Mouse (Mus musculus) embryonic fibroblast, embryonic 13.5 days (primary cell): Measurements from ENCODE around the gene Tia1. TPM values are rescaled to one million over a fixed set of nuclear protein-coding genes. Genes with fewer than 3 reads are reported as not detected.
A peak's percentile ranks its signal among the peaks of the same experiment; 100 is the strongest.

Experiments
- H3K27ac ChIP-seq: 2 replicates; pipeline ENCODE4 v1.5.1; 2012; ENCODE audit warnings: low read length, control low read depth, inconsistent platforms; ENCODE audit not compliant: insufficient read depth
- H3K4me1 ChIP-seq: 2 replicates; pipeline ENCODE4 v1.6.1; 2011; ENCODE audit warnings: low read length; ENCODE audit not compliant: control insufficient read depth, insufficient read depth
- H3K4me3 ChIP-seq: 2 replicates; pipeline ENCODE4 v1.5.1; 2011; ENCODE audit warnings: mild to moderate bottlenecking, control low read depth, low read length; ENCODE audit not compliant: insufficient read depth
- CTCF ChIP-seq: IDR thresholded peaks from 2 replicates; pipeline ENCODE4 v1.5.1; 2011; ENCODE audit warnings: mild to moderate bottlenecking, control low read depth, low read length, moderate library complexity, borderline replicate concordance; ENCODE audit not compliant: insufficient read depth
- POLR2A ChIP-seq: IDR thresholded peaks from 2 replicates; pipeline ENCODE4 v1.6.1; 2011; ENCODE audit warnings: low read depth, mild to moderate bottlenecking, control low read depth, low read length, moderate library complexity
- polyA plus RNA-seq: library from polyadenylated mRNA; stranded (reverse); fragments of >200 nt; gene quantifications from 2 replicates; pipeline ENCODE4 v1.2.4, GENCODE M21; 2011; ENCODE audit warnings: low read depth; ENCODE audit not compliant: missing spikeins, insufficient read length

The Tia1 gene
- polyA plus RNA-seq, 1 experiment, result 133 TPM

- H3K4me3 ChIP-seq, result no peak overlapping the region
- TF ChIP-seq CTCF, result no peak
- TF ChIP-seq POLR2A, result no peak
- H3K4me1 ChIP-seq, result peaks cover 6% of the 10 kb centered on the region; the same call in 1 of the 2 replicates
- H3K27ac ChIP-seq, result no peak overlapping the region
These were observed 70.7 kb downstream of the Tia1 start for GRCm38 (mm10) chr6:86474646-86475181.

- Histone ChIP-seq H3K4me3 (no peak overlapping the region), H3K4me1 (peaks cover 6% of the 10 kb centered on the region; the same call in 1 of the 2 replicates), H3K27ac (no peak overlapping the region)
- TF ChIP-seq CTCF (no peak), POLR2A (no peak)
These were observed 71.6 kb downstream of the Tia1 start for GRCm38 (mm10) chr6:86475462-86476167.

DNA sequence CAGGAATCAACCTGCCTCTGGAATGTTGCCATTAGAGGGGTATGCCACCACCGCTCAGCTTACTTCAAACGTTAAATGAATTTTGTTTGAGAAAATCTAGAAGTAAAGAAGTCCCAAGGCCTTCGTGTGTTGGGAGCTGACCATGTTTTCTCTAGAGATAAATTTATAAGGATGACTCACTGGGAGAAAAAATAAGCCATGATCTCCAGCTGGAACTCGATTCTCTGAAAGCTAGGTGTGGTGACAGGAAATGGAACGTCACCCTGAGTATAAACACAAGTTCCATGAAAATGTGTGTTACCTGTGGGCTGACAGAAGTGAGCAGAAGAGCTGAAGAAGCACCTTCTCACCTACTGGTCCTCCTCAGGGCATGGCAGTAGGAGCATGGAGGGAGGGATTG, 72.9 kb downstream of the Tia1 start:
- Histone ChIP-seq H3K27ac (no peak overlapping the region), H3K4me3 (no peak overlapping the region), H3K4me1 (peaks cover 5% of the 10 kb centered on the region; the same call in 1 of the 2 replicates)
- TF ChIP-seq POLR2A (no peak), CTCF (no peak)

- TF ChIP-seq CTCF (no peak), POLR2A (no peak)
- Histone ChIP-seq H3K27ac (no peak overlapping the region), H3K4me3 (no peak overlapping the region), H3K4me1 (peaks cover 2% of the 10 kb centered on the region; the same call in 1 of the 2 replicates)
These were observed 75.3 kb downstream of the Tia1 start for GRCm38 (mm10) chr6:86479311-86479710.

DNA sequence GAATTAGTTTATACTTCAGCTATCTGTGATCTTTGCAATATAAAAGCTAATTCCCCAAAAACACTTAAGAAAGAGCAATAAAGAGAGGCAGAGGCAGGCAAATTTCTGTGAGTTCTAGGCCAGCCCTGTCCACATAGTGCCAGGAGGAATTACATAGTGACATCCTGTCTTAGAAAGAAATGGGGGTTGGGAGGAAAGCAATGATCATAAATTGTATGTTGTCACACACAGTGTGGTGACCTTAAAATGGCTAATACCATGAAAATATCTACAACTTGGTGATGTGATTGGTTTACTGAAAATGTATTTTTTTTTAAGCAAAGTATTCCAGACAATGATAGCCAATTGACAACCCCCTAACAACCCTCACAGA, 75.8 kb downstream of the Tia1 start:
- Histone ChIP-seq H3K27ac (peak overlapping the region; percentile 83), H3K4me1 (peaks cover 2% of the 10 kb centered on the region; the same call in 1 of the 2 replicates), H3K4me3 (no peak overlapping the region)
- no peak for TF ChIP-seq CTCF
- no peak for TF ChIP-seq POLR2A

- Histone ChIP-seq H3K4me1 (peaks cover 2% of the 10 kb centered on the region; the same call in 1 of the 2 replicates), H3K4me3 (peak overlapping the region; percentile 35), H3K27ac (peak overlapping the region; percentile 83)
- TF ChIP-seq CTCF (no peak), POLR2A (peak; percentile 49; the same call in 1 of the 2 replicates)
These were observed 76.3 kb downstream of the Tia1 start for GRCm38 (mm10) chr6:86480189-86480831.

DNA sequence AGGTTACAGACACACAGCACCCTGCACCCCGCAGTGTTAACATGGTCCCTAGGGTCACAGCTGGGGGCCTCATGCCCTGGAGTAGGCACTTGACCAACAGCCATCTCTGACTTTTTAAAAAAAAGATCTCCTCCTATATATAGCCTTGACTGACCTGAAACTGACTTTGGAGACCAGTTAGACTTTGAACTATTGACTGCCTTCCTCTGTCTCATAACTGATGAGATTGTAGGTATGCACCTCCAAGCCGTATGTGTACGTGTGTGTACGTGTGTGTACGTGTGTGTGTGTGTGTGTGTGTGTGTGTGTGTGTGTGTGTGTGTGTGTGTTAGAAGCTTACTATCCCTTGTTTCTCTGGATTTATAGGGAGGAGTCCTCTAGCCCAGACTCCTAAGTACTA, 77.9 kb downstream of the Tia1 start:
- no peak for TF ChIP-seq CTCF
- TF ChIP-seq POLR2A, result no peak
- Histone ChIP-seq H3K4me1 (peaks cover 2% of the 10 kb centered on the region; the same call in 1 of the 2 replicates), H3K4me3 (no peak overlapping the region), H3K27ac (no peak overlapping the region)

Other genes with a start within 250 kb of the Tia1 start
- 0.42 and 0.85 TPM in 2 replicates for gene Tgfa, start 209.0 kb upstream of the Tia1 start, polyA plus RNA-seq
- gene Fam136a, start 38.6 kb upstream of the Tia1 start, polyA plus RNA-seq, result 27.5 and 31.9 TPM in 2 replicates
- gene Snrpg, start 32.9 kb upstream of the Tia1 start, polyA plus RNA-seq, result 141 and 203 TPM in 2 replicates
- gene Pcyox1, start 7.1 kb upstream of the Tia1 start, polyA plus RNA-seq, result 117 and 140 TPM in 2 replicates
- not detected in 2 replicates for gene Gm44790, start 22.4 kb downstream of the Tia1 start, polyA plus RNA-seq
- 9.6 and 9.7 TPM in 2 replicates for gene C87436, start 34.2 kb downstream of the Tia1 start, polyA plus RNA-seq
- 176 and 186 TPM in 2 replicates for gene Pcbp1, start 122.1 kb downstream of the Tia1 start, polyA plus RNA-seq
- not detected in 2 replicates for gene Asprv1, start 223.9 kb downstream of the Tia1 start, polyA plus RNA-seq